Mouse (Mus musculus) erythroblast, embryonic 14.5 days (primary cell): ENCODE measurements at regions not wholly inside any gene's neighbourhood (a gene's known extent, or its start where the extent isn't known, plus 50 kb on each side); places are given as distances from the start of the nearest gene placed in this dataset.

Experiments used
- GATA1 ChIP-seq: IDR thresholded peaks from 2 replicates; pipeline ENCODE4 v1.6.1; 2012; ENCODE audit warnings: low read length, inconsistent platforms, mixed read lengths
- TAL1 ChIP-seq: IDR thresholded peaks from 3 replicates; pipeline ENCODE4 v1.6.1; 2012; ENCODE audit warnings: low read length, inconsistent platforms, mixed read lengths

- TF ChIP-seq GATA1 (no peak), TAL1 (no peak)
These were observed 253.4 kb downstream of the Dad1 start for GRCm38 (mm10) chr14:54000527-54000926.
